Mouse (Mus musculus): ENCODE measurements around the gene Gm16181.
"Not testable (repeated sequence)": the region's sequence is repeated elsewhere in the genome, so short reads cannot be mapped to it uniquely, and the experiment has no call there.

Gene Gm16181

GRCm38 (mm10) chr17:35232659-35233058 is 12.0 kb downstream of the Gm16181 start:
- no peak for DNase-seq (ENCODE audit: low spot score in 2 of 2)

GRCm38 (mm10) chr17:35233114-35233980 is 12.7 kb downstream of the Gm16181 start, which contains the start of gene Atp6v1g2:
TSS of gene Atp6v1g2 (plus strand) at chr17:35233660.
- DNase-seq (ENCODE audit: low spot score in 2 of 2) = no peak

GRCm38 (mm10) chr17:35234090-35234489 is 13.5 kb downstream of the Gm16181 start:
- DNase-seq (ENCODE audit: low spot score in 2 of 2) = not testable (repeated sequence)

- DNase-seq (ENCODE audit: low spot score in 2 of 2) = no peak
Observed at GRCm38 (mm10) chr17:35234903-35235302, 14.3 kb downstream of the Gm16181 start.

GRCm38 (mm10) chr17:35235614-35236389 is 15.2 kb downstream of the Gm16181 start, which contains the start of gene Nfkbil1:
TSS of gene Nfkbil1 (minus strand) at chr17:35235792.
- peak; percentile 81 for DNase-seq (ENCODE audit: low spot score in 2 of 2)

GRCm38 (mm10) chr17:35236390-35236746 is 15.7 kb downstream of the Gm16181 start:
- peak; percentile 100 for DNase-seq (ENCODE audit: low spot score in 2 of 2)

- DNase-seq (ENCODE audit: low spot score in 2 of 2) = no peak
Observed at GRCm38 (mm10) chr17:35236996-35237395, 16.4 kb downstream of the Gm16181 start.

GRCm38 (mm10) chr17:35237504-35237903 is 16.9 kb downstream of the Gm16181 start:
- no peak for DNase-seq (ENCODE audit: low spot score in 2 of 2)

GRCm38 (mm10) chr17:35239700-35240099 is 19.1 kb downstream of the Gm16181 start:
- no peak for DNase-seq (ENCODE audit: low spot score in 2 of 2)

- DNase-seq (ENCODE audit: low spot score in 2 of 2) = no peak
Observed at GRCm38 (mm10) chr17:35240384-35241304, 20.0 kb downstream of the Gm16181 start.

- DNase-seq (ENCODE audit: low spot score in 2 of 2) = peak; percentile 92 to 94
Observed at GRCm38 (mm10) chr17:35241305-35242014, 20.8 kb downstream of the Gm16181 start, which contains the start of gene Ddx39b. TSS of gene Ddx39b (plus strand) at chr17:35241746.

GRCm38 (mm10) chr17:35242015-35242941 is 21.6 kb downstream of the Gm16181 start:
- DNase-seq (ENCODE audit: low spot score in 2 of 2) = peak in 1 of 2 experiments; percentile 72

GRCm38 (mm10) chr17:35243086-35243485 is 22.5 kb downstream of the Gm16181 start:
- no peak for DNase-seq (ENCODE audit: low spot score in 2 of 2)

- no peak for DNase-seq (ENCODE audit: low spot score in 2 of 2)
Observed at GRCm38 (mm10) chr17:35244999-35245398, 24.4 kb downstream of the Gm16181 start.

GRCm38 (mm10) chr17:35245731-35246623 is 25.3 kb downstream of the Gm16181 start:
- DNase-seq (ENCODE audit: low spot score in 2 of 2) = no peak

- no peak for DNase-seq (ENCODE audit: low spot score in 2 of 2)
Observed at GRCm38 (mm10) chr17:35247144-35247543, 26.5 kb downstream of the Gm16181 start.

GRCm38 (mm10) chr17:35248986-35249385 is 28.4 kb downstream of the Gm16181 start:
- DNase-seq (ENCODE audit: low spot score in 2 of 2) = no peak

GRCm38 (mm10) chr17:35249451-35250197 is 29.0 kb downstream of the Gm16181 start:
- DNase-seq (ENCODE audit: low spot score in 2 of 2) = no peak
